Mouse (Mus musculus): Measurements from ENCODE around the gene Tor4a. TPM values are rescaled to one million over a fixed set of nuclear protein-coding genes. Genes with fewer than 3 reads are reported as not detected.

Gene Tor4a
- 10 to 100 TPM; 23.1 to 24.3 TPM for total RNA-seq (2021)
- long read RNA-seq, experiment 1, transcript Tor4a-201 (2 exons, 3,255 nt): major isoform, 9 of 15 reads
- long read RNA-seq, experiment 1, partial matches to known transcripts: 5 of 15 reads
- long read RNA-seq, experiment 1, other reads (novel, unspliced or antisense): 0 of 15 reads
- long read RNA-seq, experiment 2, transcript Tor4a-201 (2 exons, 3,255 nt): major isoform, 16 of 24 reads
- long read RNA-seq, experiment 2, partial matches to known transcripts: 0 of 24 reads
- long read RNA-seq, experiment 2, other reads (novel, unspliced or antisense): 8 of 24 reads

DNA sequence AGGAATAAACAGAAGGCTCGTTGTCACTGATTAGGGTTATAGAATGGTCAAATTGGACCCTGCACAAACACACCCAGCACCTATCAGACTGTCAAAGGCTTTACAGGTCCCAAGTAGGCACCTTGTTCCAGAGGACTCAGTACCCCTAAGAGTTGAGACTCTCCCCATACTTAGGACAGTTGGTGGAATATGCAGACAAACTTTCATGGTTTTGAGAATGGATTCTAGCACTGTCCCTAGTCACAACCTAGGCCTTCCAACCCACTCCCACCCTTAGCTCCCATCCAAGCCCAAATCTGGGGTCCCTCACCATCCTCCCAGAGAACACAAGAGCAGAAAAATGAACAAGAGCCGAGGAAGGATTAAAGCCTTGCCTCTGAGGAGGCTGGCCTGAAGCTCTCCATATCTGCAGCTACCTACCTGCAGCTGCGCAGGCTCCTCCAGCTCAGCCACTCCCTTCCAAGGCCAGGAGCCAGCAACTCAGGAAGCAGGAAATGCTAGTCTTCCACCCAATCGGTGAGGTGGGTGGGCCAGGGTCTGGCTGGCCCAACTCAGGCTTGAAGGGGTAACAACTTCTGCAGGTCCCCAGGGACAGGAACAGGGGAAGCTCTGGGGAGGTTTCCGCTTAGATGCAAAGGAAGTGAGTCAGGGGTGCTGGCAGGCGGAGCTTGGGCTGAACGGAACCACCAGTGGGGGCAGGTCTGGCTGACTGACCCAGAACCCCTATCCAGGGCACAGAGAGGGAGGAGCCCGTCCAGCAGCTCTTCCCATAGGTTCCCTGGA, at the start of gene Tor4a:
Gene Tor4a (minus strand): TSS at position 715 of the 783 bp plus-strand sequence.
- DNase-seq (ENCODE audit: low spot score in 2 of 2): peak; percentile 46 to 76

DNA sequence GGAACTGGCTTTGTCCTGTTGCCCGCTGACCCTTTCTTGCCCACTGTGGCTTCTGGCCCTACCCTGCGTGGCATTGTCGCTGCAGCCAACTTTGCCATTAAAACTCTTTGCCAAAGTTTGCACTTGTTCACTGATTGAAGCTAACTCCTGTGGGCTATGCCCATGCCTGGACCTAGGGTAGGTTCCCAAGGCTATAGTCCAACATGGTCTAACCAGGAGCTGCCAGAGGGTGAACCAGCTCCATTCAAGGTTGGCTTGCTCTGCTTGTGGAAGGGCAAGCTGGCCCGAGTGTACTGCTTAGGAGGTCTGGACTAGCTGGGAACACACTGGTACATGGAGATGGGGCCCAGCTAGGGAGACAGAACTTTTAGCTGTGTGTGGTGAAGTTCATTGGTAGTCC, 47.5 kb upstream of the Tor4a start:
- DNase-seq (ENCODE audit: low spot score in 2 of 2): no peak

- DNase-seq (ENCODE audit: low spot score in 2 of 2): no peak
Measured at GRCm38 (mm10) chr2:25243342-25243741, 46.7 kb upstream of the Tor4a start.

- no peak for DNase-seq (ENCODE audit: low spot score in 2 of 2)
Measured at GRCm38 (mm10) chr2:25242101-25242506, 45.4 kb upstream of the Tor4a start, which contains the start of the genes Rnf208 and Cysrt1. TSS of gene Rnf208 (plus strand) at chr2:25242255. TSS of gene Cysrt1 (minus strand) at chr2:25242452.

DNA sequence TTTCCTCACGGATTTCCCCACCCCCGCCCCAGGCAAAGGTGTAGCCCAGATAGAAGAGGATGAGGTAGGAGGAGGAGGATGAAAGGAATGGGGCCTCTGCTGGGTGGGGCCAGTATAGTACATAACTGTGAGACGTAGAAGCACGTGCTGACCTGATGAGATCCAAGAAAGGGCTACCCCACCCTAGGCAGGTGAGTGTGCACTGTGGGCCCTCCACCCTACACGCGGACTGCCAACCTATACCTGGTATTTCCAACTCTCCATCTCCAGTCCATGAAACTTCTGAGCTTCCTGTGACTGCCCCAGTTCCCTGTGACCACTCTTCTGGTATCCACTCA, 44.7 kb upstream of the Tor4a start:
- no peak for DNase-seq (ENCODE audit: low spot score in 2 of 2)

GRCm38 (mm10) chr2:25240723-25241437, 44.2 kb upstream of the Tor4a start:
- DNase-seq (ENCODE audit: low spot score in 2 of 2): peak; percentile 32 to 49

DNA sequence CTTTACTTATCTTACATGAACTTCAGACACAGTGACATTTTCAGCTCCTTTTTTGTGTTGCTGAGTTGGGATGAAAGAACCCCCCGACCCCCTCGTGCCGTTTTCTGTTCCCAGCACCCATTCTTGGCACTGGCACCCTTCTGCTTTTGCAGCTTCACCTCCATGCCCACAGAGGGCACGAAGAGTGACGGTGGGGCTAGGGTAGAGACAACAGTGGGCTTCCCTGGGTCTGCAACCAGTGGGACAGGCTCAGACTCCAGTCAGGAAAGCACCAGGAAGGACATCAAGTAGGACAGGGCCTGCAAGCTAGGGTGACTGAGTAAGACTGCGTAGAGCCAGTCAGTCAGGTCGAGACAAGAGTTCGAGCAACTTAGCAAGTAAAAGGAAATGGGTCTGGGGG, 43.6 kb upstream of the Tor4a start:
- no peak for DNase-seq (ENCODE audit: low spot score in 2 of 2)

- DNase-seq (ENCODE audit: low spot score in 2 of 2): no peak
Measured at GRCm38 (mm10) chr2:25239766-25240165, 43.1 kb upstream of the Tor4a start.

DNA sequence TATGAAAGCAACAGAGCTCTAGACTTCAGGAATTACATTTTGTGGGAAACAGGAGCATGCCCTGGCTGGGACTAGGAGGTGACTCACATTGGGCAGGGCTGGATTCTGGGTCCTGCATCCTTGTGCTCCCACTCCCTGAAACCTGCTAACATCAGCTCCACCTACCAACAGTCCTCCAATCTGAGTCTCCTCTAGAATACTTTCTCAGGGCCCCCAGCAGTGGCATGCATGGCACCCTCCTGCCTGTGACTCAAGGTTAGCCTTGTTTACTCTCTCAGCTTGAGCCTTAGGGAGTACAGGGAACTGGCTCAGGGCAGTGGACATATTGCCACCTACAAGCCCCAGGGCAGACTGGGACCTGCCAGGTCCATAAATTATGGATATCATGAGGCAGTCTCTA, 41.4 kb upstream of the Tor4a start:
- DNase-seq (ENCODE audit: low spot score in 2 of 2): no peak

DNA sequence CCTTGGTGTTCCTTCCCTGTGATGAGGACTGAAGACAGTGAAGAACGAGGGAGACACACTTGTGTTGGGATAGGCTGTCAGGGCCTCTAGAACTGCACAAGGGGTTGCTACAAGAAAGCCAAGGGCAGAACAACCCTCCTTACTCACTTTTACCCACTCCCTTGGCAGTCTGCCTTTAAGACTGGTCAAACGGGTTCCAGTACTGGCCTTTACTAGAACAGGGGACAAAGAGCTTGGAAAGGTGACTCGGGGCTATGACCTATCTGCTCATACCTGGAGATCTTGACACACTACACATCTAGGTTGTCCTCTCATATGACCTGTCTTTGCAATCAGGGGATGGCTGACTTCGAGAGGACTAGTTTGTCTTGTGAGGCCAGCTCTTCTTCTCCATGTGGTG, 40.8 kb upstream of the Tor4a start:
- DNase-seq (ENCODE audit: low spot score in 2 of 2): no peak

- no peak for DNase-seq (ENCODE audit: low spot score in 2 of 2)
Measured at GRCm38 (mm10) chr2:25236614-25237013, 39.9 kb upstream of the Tor4a start, which contains the start of gene Rnf224. TSS of gene Rnf224 (minus strand) at chr2:25236787.

DNA sequence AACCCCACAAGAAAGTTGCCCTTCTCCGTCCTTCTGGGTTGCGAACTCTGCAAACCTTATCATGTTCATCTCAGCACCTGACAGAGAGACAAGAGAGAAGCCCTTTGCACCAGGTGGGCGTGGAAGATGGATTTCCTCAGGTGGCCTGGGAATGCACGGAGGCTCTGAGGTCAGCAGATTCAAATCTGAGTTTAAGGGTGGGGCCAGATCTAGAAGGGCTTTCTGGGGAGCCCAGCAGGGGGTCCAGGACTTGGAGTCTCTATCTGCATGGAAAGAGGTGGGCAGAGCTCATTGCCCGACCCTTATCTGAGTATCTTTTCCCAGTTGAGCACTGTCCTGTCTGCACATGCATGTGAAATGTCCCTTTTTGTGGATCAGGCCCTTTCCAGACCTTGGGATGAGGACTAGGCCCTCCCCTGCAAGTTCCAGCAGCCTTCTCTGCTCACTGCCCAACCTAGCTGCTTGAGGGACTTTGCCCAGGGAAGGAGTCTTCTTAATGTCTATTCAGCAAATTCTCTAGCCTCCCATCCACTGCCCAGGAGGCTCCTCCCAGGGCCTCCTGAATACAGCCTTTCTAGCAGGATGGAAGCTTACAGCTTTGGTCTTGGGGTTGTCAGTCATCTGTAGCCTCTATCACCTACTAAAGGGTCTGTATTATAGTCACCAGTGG, 38.0 kb upstream of the Tor4a start:
- no peak for DNase-seq (ENCODE audit: low spot score in 2 of 2)

DNA sequence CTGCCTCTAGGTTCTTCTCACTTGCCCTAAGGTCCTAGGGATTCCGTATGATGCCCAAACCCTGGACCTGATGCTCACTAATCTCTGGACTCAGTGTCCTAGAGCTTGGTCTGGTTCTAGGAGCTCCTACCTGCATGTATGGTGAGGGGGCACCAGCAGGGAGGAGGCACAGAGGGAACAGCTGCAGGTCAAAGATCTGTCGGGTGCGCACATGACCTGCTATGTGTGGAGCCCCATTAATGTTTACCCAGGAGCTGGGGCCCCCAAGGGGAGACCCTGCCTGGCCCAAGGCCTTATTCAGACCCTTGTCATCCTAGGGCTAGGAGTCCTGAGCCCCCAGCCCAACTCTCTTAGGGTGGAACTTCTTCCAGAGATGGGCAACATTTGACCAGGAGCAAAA, 37.4 kb upstream of the Tor4a start, which contains the start of gene Slc34a3:
Gene Slc34a3 (minus strand): TSS at position 315 of the 400 bp plus-strand sequence.
- DNase-seq (ENCODE audit: low spot score in 2 of 2): no peak

- DNase-seq (ENCODE audit: low spot score in 2 of 2): no peak
Measured at GRCm38 (mm10) chr2:25233421-25233820, 36.7 kb upstream of the Tor4a start.

DNA sequence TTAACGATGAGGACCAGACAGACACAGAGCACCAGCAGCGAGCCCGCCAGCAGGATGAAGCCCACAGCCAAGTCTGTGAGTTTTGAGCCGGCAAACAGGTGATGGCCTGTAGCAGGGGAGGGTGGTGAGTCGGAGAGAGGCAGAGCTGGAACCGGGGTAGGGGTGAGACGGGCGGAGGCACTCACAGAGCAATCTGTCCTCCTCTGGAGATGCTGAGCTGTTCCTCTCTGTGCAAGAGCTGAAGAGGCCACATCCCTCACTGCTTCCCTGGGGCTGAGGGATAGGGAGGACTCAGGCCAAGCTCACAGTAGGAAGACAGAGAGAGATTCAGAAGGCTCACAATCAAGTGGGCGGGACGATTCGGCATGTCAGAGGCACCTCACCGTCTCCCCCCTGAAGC, 34.4 kb upstream of the Tor4a start:
- DNase-seq (ENCODE audit: low spot score in 2 of 2): no peak

DNA sequence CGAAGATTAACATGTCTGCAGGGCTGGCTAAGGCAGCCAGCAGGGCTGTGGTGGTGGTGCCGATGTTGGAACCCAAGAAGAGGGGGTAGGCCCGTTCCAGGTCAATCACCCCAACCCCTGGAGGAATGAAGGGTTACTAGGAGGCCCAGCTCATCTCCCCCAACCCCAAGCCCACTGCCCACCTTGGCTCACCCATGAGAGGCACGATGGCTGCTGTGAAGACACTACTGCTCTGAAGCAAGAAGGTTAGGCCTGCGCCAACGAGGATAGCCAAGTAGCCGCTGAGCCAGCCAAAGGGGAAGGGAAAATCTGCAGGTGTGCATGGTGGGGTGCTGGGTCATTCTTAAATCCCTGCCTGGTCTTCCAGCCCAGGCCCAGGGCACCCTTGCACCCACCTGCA, 33.9 kb upstream of the Tor4a start:
- DNase-seq (ENCODE audit: low spot score in 2 of 2): no peak

- DNase-seq (ENCODE audit: low spot score in 2 of 2): no peak
Measured at GRCm38 (mm10) chr2:25229582-25229981, 32.9 kb upstream of the Tor4a start.

DNA sequence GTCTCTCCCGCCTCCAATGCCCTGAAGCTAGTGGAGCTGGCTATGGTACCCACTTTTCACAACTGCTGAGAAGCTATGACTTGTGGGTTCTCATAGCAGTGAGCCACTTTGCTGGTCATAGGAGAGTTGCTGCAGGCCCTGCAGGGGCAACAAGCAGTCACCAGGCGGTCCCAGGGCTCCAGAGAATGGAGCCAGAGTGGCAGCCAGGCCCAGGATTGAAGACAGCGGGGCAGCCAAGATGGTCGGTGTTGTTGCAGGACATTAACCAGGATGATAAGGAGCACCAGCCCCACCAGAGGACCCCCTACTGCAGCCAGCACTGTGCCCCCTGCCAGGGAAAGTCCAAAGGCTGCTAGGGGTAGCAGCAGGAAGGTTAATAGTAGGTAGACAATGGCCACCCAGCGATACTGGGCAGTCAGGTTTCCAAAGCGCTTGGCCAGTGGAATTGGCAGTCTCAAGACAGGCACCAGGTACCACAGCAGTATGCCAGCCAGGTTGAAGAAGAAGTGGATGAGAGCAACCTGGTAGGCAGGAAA, 32.4 kb upstream of the Tor4a start:
- DNase-seq (ENCODE audit: low spot score in 2 of 2): no peak

DNA sequence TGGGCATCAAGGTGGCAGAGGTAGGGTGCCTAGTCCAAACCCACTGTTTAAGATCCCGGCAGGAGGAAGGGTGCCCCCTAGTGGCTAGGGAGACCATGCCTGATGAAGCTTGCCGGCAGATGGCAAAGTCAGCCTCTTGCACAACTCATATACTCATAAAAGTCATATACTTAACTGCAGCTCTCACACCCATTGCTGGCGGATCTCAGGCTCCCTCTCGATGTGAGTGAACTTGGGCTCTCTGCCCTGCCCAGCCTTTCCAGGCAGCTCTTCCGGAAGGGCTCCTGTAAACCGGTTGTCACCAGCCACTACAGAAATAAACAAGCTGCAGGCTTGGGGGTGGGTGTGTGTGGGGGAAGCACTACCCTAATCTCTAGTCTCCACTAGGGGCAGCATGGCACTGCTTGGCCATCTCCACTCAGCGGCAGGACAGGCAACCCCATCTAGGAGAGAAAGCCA, 31.8 kb upstream of the Tor4a start:
- DNase-seq (ENCODE audit: low spot score in 2 of 2): peak; percentile 62 to 78

GRCm38 (mm10) chr2:25227406-25227805, 30.7 kb upstream of the Tor4a start:
- DNase-seq (ENCODE audit: low spot score in 2 of 2): no peak

GRCm38 (mm10) chr2:25226864-25227263, 30.2 kb upstream of the Tor4a start:
- DNase-seq (ENCODE audit: low spot score in 2 of 2): no peak
